Mouse (Mus musculus) frontal cortex, postnatal 25 days (tissue): ENCODE measurements at regions not wholly inside any gene's neighbourhood (a gene's known extent, or its start where the extent isn't known, plus 50 kb on each side); places are given as distances from the start of the nearest gene placed in this dataset.
"Not testable (repeated sequence)": the region's sequence is repeated elsewhere in the genome, so short reads cannot be mapped to it uniquely, and the experiment has no call there.

ENCODE experiments used
- DNase-seq, 2 experiments: peaks; one replicate each; pipeline ENCODE4 v3.0.0; 2022; ENCODE audit warnings: low spot score in 2 of 2

- no peak for DNase-seq
Measured at GRCm38 (mm10) chr8:52444366-52444765, 1067.2 kb upstream of the Aga start.

- DNase-seq = not testable (repeated sequence)
Measured at GRCm38 (mm10) chr8:52451761-52452160, 1059.8 kb upstream of the Aga start.

GRCm38 (mm10) chr8:52455617-52456016, 1055.9 kb upstream of the Aga start:
- no peak for DNase-seq

GRCm38 (mm10) chr8:52456271-52456670, 1055.3 kb upstream of the Aga start:
- DNase-seq = no peak

GRCm38 (mm10) chr8:52502396-52502795, 1009.1 kb upstream of the Aga start:
- no peak for DNase-seq

GRCm38 (mm10) chr8:52511790-52512189, 999.7 kb upstream of the Aga start:
- DNase-seq = no peak

- no peak for DNase-seq
Measured at GRCm38 (mm10) chr8:52543364-52543763, 968.2 kb upstream of the Aga start.

- DNase-seq = peak; percentile 6 to 14
Measured at GRCm38 (mm10) chr8:52571166-52571832, 940.2 kb upstream of the Aga start.
